Mouse (Mus musculus) MEL (cell line): ENCODE data around the gene Unkl. TPM values are rescaled to one million over a fixed set of nuclear protein-coding genes. Genes with fewer than 3 reads are reported as not detected.

Source experiments
- DNase-seq: peaks from one replicate; pipeline ENCODE4 v3.0.0; 2011; ENCODE audit warnings: low read depth, low spot score
- H3K27ac ChIP-seq: 2 replicates; pipeline ENCODE4 v1.5.1; 2012; ENCODE audit warnings: low read depth, mild to moderate bottlenecking, control low read depth, low read length, moderate library complexity; ENCODE audit not compliant: control insufficient read depth
- H3K27me3 ChIP-seq, 2 experiments: fragments of 150-350 bp in 1 of 2; sonication (generic) in 1 of 2; 2 replicates each; pipeline ENCODE4 v1.6.1; 2012; ENCODE audit warnings: low read length in 2 of 2, mild to moderate bottlenecking in 2 of 2, improper control_type of control experiment in 1 of 2, moderate library complexity in 1 of 2; ENCODE audit not compliant: insufficient read depth in 2 of 2, control insufficient read depth in 1 of 2
- H3K36me3 ChIP-seq, 2 experiments: 2 replicates each; pipeline ENCODE4 v1.6.1; 2012 to 2014; ENCODE audit warnings: low read length in 2 of 2, improper control_type of control experiment in 1 of 2, inconsistent platforms in 1 of 2, mild to moderate bottlenecking in 1 of 2; ENCODE audit not compliant: insufficient read depth in 2 of 2, control insufficient read depth in 1 of 2
- H3K4me1 ChIP-seq, 2 experiments: fragments of 150-350 bp in 1 of 2; sonication (generic) in 1 of 2; 2 replicates each; pipeline ENCODE4 v1.6.1; 2012; ENCODE audit warnings: low read length in 2 of 2, improper control_type of control experiment in 1 of 2, mild to moderate bottlenecking in 1 of 2; ENCODE audit not compliant: insufficient read depth in 2 of 2, control insufficient read depth in 1 of 2
- H3K4me3 ChIP-seq, 2 experiments: fragments of 150-350 bp in 1 of 2; sonication (generic) in 1 of 2; 2 replicates each; pipeline ENCODE4 v1.5.1; 2012; ENCODE audit warnings: low read depth in 2 of 2, low read length in 2 of 2, mild to moderate bottlenecking in 2 of 2, moderate library complexity in 2 of 2, control low read depth in 1 of 2, improper control_type of control experiment in 1 of 2; ENCODE audit not compliant: control insufficient read depth in 1 of 2, insufficient read depth in 1 of 2
- H3K79me2 ChIP-seq: 2 replicates; pipeline ENCODE4 v1.6.1; 2012; ENCODE audit warnings: mild to moderate bottlenecking, low read length, moderate library complexity; ENCODE audit not compliant: control insufficient read depth, poor library complexity, insufficient read depth
- H3K9ac ChIP-seq: 2 replicates; pipeline ENCODE4 v1.6.1; 2012; ENCODE audit warnings: low read depth, mild to moderate bottlenecking, control low read depth, low read length, moderate library complexity; ENCODE audit not compliant: control insufficient read depth, poor library complexity, severe bottlenecking
- H3K9me3 ChIP-seq: fragments of 150-350 bp; sonication (generic); replicated peaks from 2 replicates; pipeline ENCODE4 v1.6.1; 2012; ENCODE audit warnings: mild to moderate bottlenecking, low read length, improper control_type of control experiment, moderate library complexity; ENCODE audit not compliant: insufficient read depth
- CHD1 ChIP-seq: IDR thresholded peaks from 2 replicates; pipeline ENCODE4 v1.6.1; 2012; ENCODE audit warnings: low read depth, mild to moderate bottlenecking, inconsistent platforms, low read length, improper control_type of control experiment
- E2F4 ChIP-seq: IDR thresholded peaks from 2 replicates; pipeline ENCODE4 v1.6.1; 2011; ENCODE audit warnings: low read depth, low read length, improper control_type of control experiment, borderline replicate concordance
- EP300 ChIP-seq, 2 experiments: IDR thresholded peaks; 2 replicates each; pipeline ENCODE4 v1.6.1; 2011; ENCODE audit warnings: improper control_type of control experiment in 2 of 2, low read length in 2 of 2, low read depth in 1 of 2, mild to moderate bottlenecking in 1 of 2
- ETS1 ChIP-seq: IDR thresholded peaks from 2 replicates; pipeline ENCODE4 v1.6.1; 2012; ENCODE audit warnings: low read depth, mild to moderate bottlenecking, inconsistent platforms, low read length, improper control_type of control experiment, moderate library complexity
- GABPA ChIP-seq: IDR thresholded peaks from 2 replicates; pipeline ENCODE4 v1.6.1; 2012; ENCODE audit warnings: low read depth, mild to moderate bottlenecking, inconsistent platforms, low read length, improper control_type of control experiment, moderate library complexity
- GATA1 ChIP-seq: IDR thresholded peaks from 2 replicates; pipeline ENCODE4 v1.6.1; 2011; ENCODE audit warnings: low read depth, low read length, improper control_type of control experiment
- HCFC1 ChIP-seq: IDR thresholded peaks from 2 replicates; pipeline ENCODE4 v1.6.1; 2012; ENCODE audit warnings: low read depth, mild to moderate bottlenecking, inconsistent platforms, low read length, improper control_type of control experiment, moderate library complexity
- JUND ChIP-seq: IDR thresholded peaks from 2 replicates; pipeline ENCODE4 v1.6.1; 2011; ENCODE audit warnings: low read depth, mild to moderate bottlenecking, improper control_type of control experiment, low read length
- KAT2A ChIP-seq: conservative IDR thresholded peaks from 2 replicates; pipeline ENCODE4 v1.6.1; 2012; ENCODE audit warnings: low read depth, low read length, improper control_type of control experiment, inconsistent platforms
- MAFK ChIP-seq: IDR thresholded peaks from 2 replicates; pipeline ENCODE4 v1.6.1; 2011; ENCODE audit warnings: low read depth, mild to moderate bottlenecking, low read length, improper control_type of control experiment, borderline replicate concordance
- MAX ChIP-seq: IDR thresholded peaks from 2 replicates; pipeline ENCODE4 v1.6.1; 2011; ENCODE audit warnings: low read length, improper control_type of control experiment
- MAZ ChIP-seq: IDR thresholded peaks from 2 replicates; pipeline ENCODE4 v1.6.1; 2012; ENCODE audit warnings: low read depth, mild to moderate bottlenecking, inconsistent platforms, low read length, improper control_type of control experiment
- MXI1 ChIP-seq: IDR thresholded peaks from 2 replicates; pipeline ENCODE4 v1.6.1; 2011; ENCODE audit warnings: mild to moderate bottlenecking, low read depth, low read length, improper control_type of control experiment
- MYB ChIP-seq: IDR thresholded peaks from 2 replicates; pipeline ENCODE4 v1.6.1; 2011; ENCODE audit warnings: mild to moderate bottlenecking, low read depth, low read length, improper control_type of control experiment
- MYC ChIP-seq: IDR thresholded peaks from 2 replicates; pipeline ENCODE4 v1.6.1; 2011; ENCODE audit warnings: low read depth, mild to moderate bottlenecking, low read length, improper control_type of control experiment, moderate library complexity
- NELFE ChIP-seq: IDR thresholded peaks from 2 replicates; pipeline ENCODE4 v1.6.1; 2011; ENCODE audit warnings: low read depth, low read length, improper control_type of control experiment
- POLR2A ChIP-seq, 2 experiments: IDR thresholded peaks; 2 replicates each; pipeline ENCODE4 v1.6.1; 2011 to 2012; ENCODE audit warnings: low read length in 2 of 2, mild to moderate bottlenecking in 2 of 2, control low read depth in 1 of 2, improper control_type of control experiment in 1 of 2, low read depth in 1 of 2, moderate library complexity in 1 of 2; ENCODE audit not compliant: control insufficient read depth in 1 of 2, insufficient read depth in 1 of 2, poor library complexity in 1 of 2
- RCOR1 ChIP-seq: IDR thresholded peaks from 2 replicates; pipeline ENCODE4 v1.6.1; 2012; ENCODE audit warnings: low read depth, mild to moderate bottlenecking, inconsistent platforms, low read length, improper control_type of control experiment
- SMC3 ChIP-seq: IDR thresholded peaks from 2 replicates; pipeline ENCODE4 v1.6.1; 2011; ENCODE audit warnings: low read depth, low read length, improper control_type of control experiment
- TAL1 ChIP-seq: IDR thresholded peaks from 2 replicates; pipeline ENCODE4 v1.6.1; 2012; ENCODE audit warnings: mild to moderate bottlenecking, inconsistent platforms, low read length, moderate library complexity, mixed read lengths
- TBP ChIP-seq: IDR thresholded peaks from 2 replicates; pipeline ENCODE4 v1.8.0; 2011; ENCODE audit warnings: low read depth, low read length, improper control_type of control experiment
- TCF12 ChIP-seq: IDR thresholded peaks from 2 replicates; pipeline ENCODE4 v1.6.1; 2014; ENCODE audit warnings: low read depth, mild to moderate bottlenecking, inconsistent platforms, low read length, improper control_type of control experiment, moderate library complexity
- UBTF ChIP-seq: IDR thresholded peaks from 2 replicates; pipeline ENCODE4 v1.6.1; 2012; ENCODE audit warnings: low read depth, mild to moderate bottlenecking, inconsistent platforms, low read length, improper control_type of control experiment, moderate library complexity, borderline replicate concordance; ENCODE audit not compliant: insufficient read depth
- USF1 ChIP-seq: IDR thresholded peaks from 2 replicates; pipeline ENCODE4 v1.6.1; 2014; ENCODE audit warnings: low read depth, mild to moderate bottlenecking, inconsistent platforms, low read length, improper control_type of control experiment, moderate library complexity
- USF2 ChIP-seq, 2 experiments: IDR thresholded peaks; 2 replicates each; pipeline ENCODE4 v1.6.1; 2011 to 2012; ENCODE audit warnings: improper control_type of control experiment in 2 of 2, low read length in 2 of 2, borderline replicate concordance in 1 of 2, inconsistent platforms in 1 of 2, low read depth in 1 of 2, mild to moderate bottlenecking in 1 of 2; ENCODE audit not compliant: insufficient read depth in 1 of 2
- ZKSCAN1 ChIP-seq: IDR thresholded peaks from 2 replicates; pipeline ENCODE4 v1.6.1; 2012; ENCODE audit warnings: low read depth, mild to moderate bottlenecking, inconsistent platforms, low read length, improper control_type of control experiment, moderate library complexity
- ZMIZ1 ChIP-seq: IDR thresholded peaks from 2 replicates; pipeline ENCODE4 v1.6.1; 2012; ENCODE audit warnings: low read depth, mild to moderate bottlenecking, inconsistent platforms, low read length, improper control_type of control experiment, moderate library complexity
- ZNF384 ChIP-seq: IDR thresholded peaks from 2 replicates; pipeline ENCODE4 v1.6.1; 2012; ENCODE audit warnings: low read depth, mild to moderate bottlenecking, inconsistent platforms, low read length, improper control_type of control experiment
- polyA plus RNA-seq, 2 experiments: library from polyadenylated mRNA; stranded (reverse) in 1 of 2; unstranded in 1 of 2; fragments of >175 nt in 1 of 2; fragments of >200 nt in 1 of 2; gene quantifications; 2 replicates each; pipeline versions ENCODE4 v1.2.1 to v1.2.4; 2012; ENCODE audit warnings: low replicate concordance in 2 of 2, low read depth in 1 of 2; ENCODE audit not compliant: insufficient read length in 2 of 2, insufficient read depth in 1 of 2, missing spikeins in 1 of 2
- total RNA-seq: library from RNA; depleted of rRNA; stranded (reverse); fragments of 300-350 nt; gene quantifications from 2 replicates; pipeline ENCODE4 v1.2.3, GENCODE M21; 2012

The Unkl gene
- total and polyA plus RNA-seq, 3 experiments, result 18.0 to 42.4 TPM; not detected in 1

DNA sequence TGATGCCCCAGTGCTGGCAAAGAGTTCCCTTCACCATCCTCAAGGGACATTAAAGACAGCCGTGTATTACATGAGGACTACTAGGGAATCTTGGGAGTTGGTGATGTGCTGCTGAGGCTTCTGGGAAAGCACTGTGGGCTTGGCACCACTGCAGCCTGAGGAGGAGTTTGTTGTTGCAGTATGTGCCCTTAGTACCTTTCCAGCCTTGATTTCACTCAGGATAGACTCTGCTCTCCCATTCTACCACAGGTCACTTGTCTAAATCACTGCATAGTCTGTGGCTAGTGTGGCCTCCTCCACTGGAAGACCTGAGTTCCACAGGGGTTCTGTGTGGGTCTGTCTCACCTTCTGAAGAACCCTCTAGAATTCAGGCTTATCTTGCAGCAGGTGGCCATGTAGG lies 32.5 kb downstream of the Unkl start:
- Histone ChIP-seq H3K27me3 (no peaks in the 10 kb centered on the region), H3K4me1 (peaks cover 7 to 34% of the 10 kb centered on the region in 2 experiments), H3K36me3 (peaks cover 1 to 21% of the 10 kb centered on the region in 2 experiments; a peak in 2 of 4 replicates), H3K9me3 (no peaks in the 10 kb centered on the region), H3K9ac (no peak overlapping the region), H3K4me3 (no peak overlapping the region), H3K79me2 (peaks cover 24% of the 10 kb centered on the region), H3K27ac (no peak overlapping the region)
- DNase-seq, result no peak
- TF ChIP-seq SMC3, result no peak
- no peak for TF ChIP-seq MYC

DNA sequence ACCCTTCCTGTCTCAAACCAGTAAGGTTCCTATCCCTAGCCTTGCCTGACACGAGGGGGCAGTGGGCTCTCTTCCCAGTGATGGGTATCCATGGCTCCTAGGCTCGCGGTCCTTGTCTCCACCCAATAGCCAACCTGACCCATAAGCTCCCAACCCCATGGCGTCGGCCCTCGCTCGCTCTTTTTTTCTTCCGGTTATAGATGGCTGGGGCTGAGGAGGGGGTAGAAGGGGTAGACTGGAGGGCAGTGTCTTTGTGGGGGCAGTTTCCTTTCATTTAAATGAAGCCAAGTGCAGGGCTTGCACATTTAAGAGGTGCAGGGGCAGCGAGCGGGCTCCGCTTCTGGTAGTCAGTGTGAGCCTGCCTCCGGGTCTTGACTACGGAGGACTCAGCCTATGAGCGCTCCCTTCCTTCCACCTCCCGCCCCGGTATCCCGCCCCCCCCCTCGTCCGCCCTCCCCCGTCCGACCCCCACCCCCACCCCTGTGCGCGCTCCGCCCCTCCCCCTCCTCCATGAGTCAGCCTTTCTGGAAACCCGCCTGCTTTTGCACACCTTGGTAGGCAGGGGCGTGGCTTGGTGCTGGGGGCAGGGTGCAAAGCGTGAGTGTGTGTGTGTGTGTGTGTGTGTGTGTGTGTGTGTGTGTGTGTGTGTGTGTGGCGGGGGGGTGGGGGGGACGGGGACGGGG lies 33.8 kb downstream of the Unkl start:
- H3K9ac ChIP-seq, result peak overlapping the region; percentile 63
- peak overlapping the region; percentile 75 for H3K27ac ChIP-seq
- peaks cover 33% of the 10 kb centered on the region for H3K79me2 ChIP-seq
- DNase-seq, result peak; percentile 82
- TF ChIP-seq TAL1 (no peak), UBTF (no peak), TBP (peak; percentile 23; the same call in 1 of the 2 replicates), SMC3 (no peak), EP300 (IDR thresholded peaks at IDR 0.05; ENCODE audit: low read depth in 1 of 2, low read length in 2 of 2) (no peak; a peak in 1 of 4 replicates), USF1 (no peak), MAFK (no peak), CHD1 (no peak), MAX (0 out of 2 replicates have a peak, but pooled peaks have one; percentile 31), MYB (no peak), ETS1 (peak; percentile 21; the same call in 1 of the 2 replicates), TCF12 (no peak), ZKSCAN1 (no peak), MYC (no peak), HCFC1 (0 out of 2 replicates have a peak, but pooled peaks have one; percentile 50), GABPA (no peak), E2F4 (no peak), RCOR1 (no peak), POLR2A (IDR thresholded peaks at IDR 0.05; ENCODE audit: control insufficient read depth in 1 of 2, insufficient read depth in 1 of 2, low read depth in 1 of 2, low read length in 2 of 2, poor library complexity in 1 of 2) (peak; percentile 58 to 75; a peak in 3 of 4 replicates), MAZ (no peak), USF2 (IDR thresholded peaks at IDR 0.05; ENCODE audit: borderline replicate concordance in 1 of 2, insufficient read depth in 1 of 2, low read depth in 1 of 2, low read length in 2 of 2) (no peak), MXI1 (peak; percentile 50; the same call in 1 of the 2 replicates), NELFE (peak; percentile 19; the same call in 1 of the 2 replicates), JUND (no peak), KAT2A (no peak), ZNF384 (no peak), ZMIZ1 (no peak), GATA1 (no peak)
- TF ChIP-seq, all 39 proteins: peak for 7
- H3K4me1 ChIP-seq, result peaks cover 7 to 42% of the 10 kb centered on the region in 2 experiments
- H3K9me3 ChIP-seq, result no peaks in the 10 kb centered on the region
- peaks cover 1 to 27% of the 10 kb centered on the region in 2 experiments; a peak in 3 of 4 replicates for H3K36me3 ChIP-seq
- H3K4me3 ChIP-seq, result peak overlapping the region; percentile 36 to 78
- no peaks in the 10 kb centered on the region for H3K27me3 ChIP-seq
